In genomic region chr19:34515681-34516080, GRCm38 (mm10) we compare ENCODE assay signal across 16 mouse cellular contexts. TPM values are rescaled to one million over a fixed set of nuclear protein-coding genes. Genes with fewer than 3 reads are reported as not detected.
DNase-seq lines count a peak whose midpoint lies in the region; ATAC-seq and TF ChIP-seq lines count a peak whose summit lies in the region.
"Had no signal": no experiment of that assay in that cellular context is flagged by ENCODE, and none has a peak within 500 bp of the region (broad histone marks: within the 10 kb centered on the region; RNA-seq: fewer than 3 reads in every experiment).

No protein-coding gene starts in this region.

- peaks cover 56% of the 10 kb centered on the region for H3K4me1 ChIP-seq in liver, adult 2 months (ENCODE audit: control insufficient read depth, insufficient read depth, low read length)
- H3K4me1 ChIP-seq in midbrain, embryonic 10.5 days, result no peaks in the 10 kb centered on the region; the same call in 1 of the 2 replicates
- no peaks in the 10 kb centered on the region for H3K4me1 ChIP-seq in forebrain, embryonic 13.5 days
- H3K4me1 ChIP-seq: midbrain, embryonic 15.5 days had no signal

- no peaks in the 10 kb centered on the region for H3K27me3 ChIP-seq in liver, adult 2 months (ENCODE audit: control insufficient read depth, insufficient read depth, low read length)
- no peaks in the 10 kb centered on the region for H3K27me3 ChIP-seq in midbrain, embryonic 10.5 days (ENCODE audit: low read depth, poor library complexity, severe bottlenecking)
- no peaks in the 10 kb centered on the region for H3K27me3 ChIP-seq in forebrain, embryonic 13.5 days
- H3K27me3 ChIP-seq: liver, embryonic 13.5 days; midbrain, embryonic 15.5 days had no signal

- peak overlapping the region; percentile 27 for H3K27ac ChIP-seq in liver, adult 2 months (replicated peaks; ENCODE audit: insufficient read depth, low read depth, low read length)
- no peak overlapping the region for H3K27ac ChIP-seq in midbrain, embryonic 10.5 days (replicated peaks)
- no peak overlapping the region for H3K27ac ChIP-seq in forebrain, embryonic 13.5 days
- H3K27ac ChIP-seq: kidney, postnatal 0 days; liver, embryonic 13.5 days; midbrain, embryonic 15.5 days had no signal

- 83% methylated on average over 3 of the region's 3 CpGs for WGBS in liver, adult 2 months
- 80% methylated on average over 3 of the region's 3 CpGs for WGBS in midbrain, embryonic 10.5 days
- 90% methylated on average over 3 of the region's 3 CpGs for WGBS in forebrain, embryonic 13.5 days

- peaks cover 26% of the 10 kb centered on the region; the same call in 1 of the 2 replicates for H3K79me2 ChIP-seq in liver, adult 2 months (ENCODE audit: control insufficient read depth, insufficient read depth, low read length)

- H3K9ac ChIP-seq in liver, adult 2 months (ENCODE audit: low read depth, low read length), result no peak overlapping the region
- no peak overlapping the region for H3K9ac ChIP-seq in forebrain, embryonic 13.5 days
- H3K9ac ChIP-seq: liver, embryonic 13.5 days; midbrain, embryonic 15.5 days had no signal

- no peak overlapping the region for H3K4me3 ChIP-seq in liver, adult 2 months (ENCODE audit: insufficient read depth, low read depth, low read length)
- no peak overlapping the region for H3K4me3 ChIP-seq in midbrain, embryonic 10.5 days
- H3K4me3 ChIP-seq in forebrain, embryonic 13.5 days, result no peak overlapping the region
- H3K4me3 ChIP-seq: erythroblast, embryonic 14.5 days; liver, embryonic 13.5 days; midbrain, embryonic 15.5 days had no signal

- H3K36me3 ChIP-seq in liver, adult 2 months (ENCODE audit: control insufficient read depth, insufficient read depth, low read length), result peaks cover 16% of the 10 kb centered on the region
- peaks cover 13% of the 10 kb centered on the region; the same call in 1 of the 2 replicates for H3K36me3 ChIP-seq in midbrain, embryonic 10.5 days
- H3K36me3 ChIP-seq in forebrain, embryonic 13.5 days (ENCODE audit: poor library complexity, severe bottlenecking), result peaks cover 4% of the 10 kb centered on the region; the same call in 1 of the 2 replicates
- H3K36me3 ChIP-seq: G1E; midbrain, embryonic 15.5 days had no signal

- TF ChIP-seq POLR2A in liver, adult 2 months (IDR thresholded peaks at IDR 0.05; ENCODE audit: extremely low read depth, insufficient read depth, low read length), result no peak

- no peaks in the 10 kb centered on the region for H3K9me3 ChIP-seq in midbrain, embryonic 10.5 days (replicated peaks)
- H3K9me3 ChIP-seq in forebrain, embryonic 13.5 days (replicated peaks), result no peaks in the 10 kb centered on the region
- H3K9me3 ChIP-seq: G1E; liver, embryonic 13.5 days; midbrain, embryonic 15.5 days had no signal

- DNase-seq in adrenal gland, postnatal 10 days, result peak; percentile 32
- DNase-seq in adrenal gland, adult 2 months, result no peak
- peak; percentile 54 for DNase-seq in liver, adult 2 months (ENCODE audit: extremely low read depth, low read depth, low spot score)
- DNase-seq in liver, result no peak
- DNase-seq in brain, adult 2 months (ENCODE audit: low read depth, low spot score), result peak; percentile 42
- no peak for DNase-seq in midbrain, embryonic 10.5 days (ENCODE audit: low spot score)
- DNase-seq: cerebellum, adult 11 months; embryo, embryonic 11 days; liver, embryonic 13.5 days; right cerebral cortex, adult 18-20 months had no signal

- no peak overlapping the region for H3K4me2 ChIP-seq in forebrain, embryonic 13.5 days
- H3K4me2 ChIP-seq: liver, embryonic 13.5 days; midbrain, embryonic 15.5 days had no signal

- ATAC-seq in neutrophil, adult 5-6 weeks (ENCODE audit: extremely low read depth, insufficient number of reproducible peaks, low FRiP score, poor library complexity, severe bottlenecking), result peak; percentile 94
- ATAC-seq in forebrain, embryonic 13.5 days, result no peak
- ATAC-seq: midbrain, embryonic 15.5 days had no signal

- no peak for TF ChIP-seq CTCF in liver, adult 2 months (IDR thresholded peaks at IDR 0.05; ENCODE audit: low read depth, low read length)

RNA-seq across cellular contexts. Expression of gene Lipa, which starts 11.6 kb away (rescaled TPM):
- 100 to 1,000 TPM; 130 to 133 TPM for total RNA-seq in adrenal gland, postnatal 10 days (2021)
- total RNA-seq in adrenal gland, adult 2 months (2021), result 100 to 1,000 TPM; 103 to 185 TPM
- 44.2 and 70.9 TPM in 2 replicates for polyA plus RNA-seq in adrenal gland, adult 2 months (2012; rRNA removed)
- 159 and 192 TPM in 2 replicates for total RNA-seq in liver, adult 2 months (2014; rRNA removed)
- 137 and 146 TPM in 2 replicates for polyA plus RNA-seq in liver, adult 2 months (2012; rRNA removed)
- total RNA-seq in neutrophil, adult 5-6 weeks (2017), result 36.2 and 41.1 TPM in 2 replicates
- 18.2 and 22.2 TPM in 2 replicates for polyA plus RNA-seq in midbrain, embryonic 10.5 days (2016; fragmentation: Nextera tagmentation; extraction: Ambion mirVana)
- polyA plus RNA-seq in forebrain, embryonic 13.5 days (2015; fragmentation: Nextera tagmentation; extraction: Ambion mirVana), result 12.7 and 13.6 TPM in 2 replicates
- polyA plus RNA-seq: G1E had no signal

RNA-seq across cellular contexts. Expression of gene Ifit2, which starts 34.8 kb away (rescaled TPM):
- 1 to 10 TPM; 2.8 to 4.0 TPM for total RNA-seq in adrenal gland, postnatal 10 days (2021)
- 1 to 10 TPM; 3.0 to 5.1 TPM for total RNA-seq in adrenal gland, adult 2 months (2021)
- polyA plus RNA-seq in adrenal gland, adult 2 months (2012; rRNA removed), result 0.10 and 0.26 TPM in 2 replicates
- 3.6 and 8.0 TPM in 2 replicates for total RNA-seq in liver, adult 2 months (2014; rRNA removed)
- 0.29 and 0.35 TPM in 2 replicates for polyA plus RNA-seq in liver, adult 2 months (2012; rRNA removed)
- 27.8 and 32.2 TPM in 2 replicates for total RNA-seq in neutrophil, adult 5-6 weeks (2017)
- 3.8 and 5.3 TPM in 2 replicates for polyA plus RNA-seq in midbrain, embryonic 10.5 days (2016; fragmentation: Nextera tagmentation; extraction: Ambion mirVana)
- 5.1 and 6.0 TPM in 2 replicates for polyA plus RNA-seq in forebrain, embryonic 13.5 days (2015; fragmentation: Nextera tagmentation; extraction: Ambion mirVana)
- polyA plus RNA-seq: G1E had no signal

RNA-seq across cellular contexts. Expression of gene Ch25h, which starts 40.7 kb away (rescaled TPM):
- under 1 TPM; 0.55 to 0.57 TPM for total RNA-seq in adrenal gland, postnatal 10 days (2021)
- 1 to 10 TPM in 1 of 2 experiments, under 1 TPM in 1; 0.46 to 2.1 TPM for total RNA-seq in adrenal gland, adult 2 months (2021)
- 5.0 and 9.0 TPM in 2 replicates for polyA plus RNA-seq in adrenal gland, adult 2 months (2012; rRNA removed)
- 0.34 TPM in 1 of 2 replicates, not detected in the other for total RNA-seq in liver, adult 2 months (2014; rRNA removed)
- polyA plus RNA-seq in liver, adult 2 months (2012; rRNA removed), result 0.09 and 0.22 TPM in 2 replicates
- not detected in 2 replicates for total RNA-seq in neutrophil, adult 5-6 weeks (2017)
- polyA plus RNA-seq in midbrain, embryonic 10.5 days (2016; fragmentation: Nextera tagmentation; extraction: Ambion mirVana), result 0.32 and 0.78 TPM in 2 replicates
- 0.23 and 0.37 TPM in 2 replicates for polyA plus RNA-seq in forebrain, embryonic 13.5 days (2015; fragmentation: Nextera tagmentation; extraction: Ambion mirVana)
- polyA plus RNA-seq: erythroblast, embryonic 14.5 days; G1E had no signal

Comparison
In these comparisons a context has a peak if more than half of its experiments do, and no peak if none do; other contexts are left out.
1. DNase-seq: peak in adrenal gland, postnatal 10 days (single experiment), liver, adult 2 months (single experiment) and brain, adult 2 months (single experiment); none in adrenal gland, adult 2 months (single experiment), liver (single experiment) and midbrain, embryonic 10.5 days (single experiment).